Mouse (Mus musculus) midbrain, embryonic 16.5 days (tissue): ENCODE data around the gene Myadm. TPM values are rescaled to one million over a fixed set of nuclear protein-coding genes. Genes with fewer than 3 reads are reported as not detected.

ENCODE experiments used
- ATAC-seq: fragments of 200-750 bp; cut with Nextera tagmentation; 2 replicates; pipeline ENCODE4 v1.8.0; 2017; ENCODE audit warnings: moderate TSS enrichment
- H3K27ac ChIP-seq: fragments of 300-500 bp; sonication (generic); 2 replicates; pipeline ENCODE4 v1.5.1; 2014; ENCODE audit warnings: mild to moderate bottlenecking, low read length, mixed read lengths
- H3K27me3 ChIP-seq: fragments of 300-500 bp; sonication (generic); 2 replicates; pipeline ENCODE4 v1.6.1; 2014; ENCODE audit warnings: low read depth, low read length, mixed read lengths; ENCODE audit not compliant: control insufficient read depth, insufficient read depth
- H3K36me3 ChIP-seq: fragments of 300-500 bp; sonication (generic); 2 replicates; pipeline ENCODE4 v1.6.1; 2014; ENCODE audit warnings: mild to moderate bottlenecking, low read length, moderate library complexity, mixed read lengths; ENCODE audit not compliant: control insufficient read depth, insufficient read depth
- H3K4me1 ChIP-seq: fragments of 300-500 bp; sonication (generic); 2 replicates; pipeline ENCODE4 v1.6.1; 2014; ENCODE audit warnings: mild to moderate bottlenecking, low read length, mixed read lengths; ENCODE audit not compliant: control insufficient read depth, insufficient read depth
- H3K4me2 ChIP-seq: fragments of 300-500 bp; sonication (generic); 2 replicates; pipeline ENCODE4 v1.6.1; 2014; ENCODE audit warnings: mild to moderate bottlenecking, low read length, mixed read lengths
- H3K4me3 ChIP-seq: fragments of 300-500 bp; sonication (generic); 2 replicates; pipeline ENCODE4 v1.5.1; 2014; ENCODE audit warnings: low read depth, mild to moderate bottlenecking, low read length, moderate library complexity, mixed read lengths
- H3K9ac ChIP-seq: fragments of 300-500 bp; sonication (generic); 2 replicates; pipeline ENCODE4 v1.6.1; 2014; ENCODE audit warnings: low read depth, low read length, mixed read lengths
- H3K9me3 ChIP-seq: fragments of 300-500 bp; sonication (generic); replicated peaks from 2 replicates; pipeline ENCODE4 v1.6.1; 2014; ENCODE audit warnings: mild to moderate bottlenecking, low read length, mixed read lengths; ENCODE audit not compliant: control insufficient read depth, poor library complexity, severe bottlenecking
- WGBS: fragments of 180-500 bp; shearing (Covaris S2); extraction: QIAGEN DNeasy Blood & Tissue Kit; methylation state at CpG from one replicate; pipeline ENCODE4 v1.1.7; 2014; 5-methylcytosine and 5-hydroxymethylcytosine counted together
- polyA plus RNA-seq: library from polyadenylated mRNA; unstranded; fragments of >200 nt; fragmentation: Nextera tagmentation; extraction: Ambion mirVana; gene quantifications from 2 replicates; pipeline ENCODE4 v1.2.1, GENCODE M21; 2015

The Myadm gene
- polyA plus RNA-seq, 1 experiment from 2014 or later, result 36.4 TPM

DNA sequence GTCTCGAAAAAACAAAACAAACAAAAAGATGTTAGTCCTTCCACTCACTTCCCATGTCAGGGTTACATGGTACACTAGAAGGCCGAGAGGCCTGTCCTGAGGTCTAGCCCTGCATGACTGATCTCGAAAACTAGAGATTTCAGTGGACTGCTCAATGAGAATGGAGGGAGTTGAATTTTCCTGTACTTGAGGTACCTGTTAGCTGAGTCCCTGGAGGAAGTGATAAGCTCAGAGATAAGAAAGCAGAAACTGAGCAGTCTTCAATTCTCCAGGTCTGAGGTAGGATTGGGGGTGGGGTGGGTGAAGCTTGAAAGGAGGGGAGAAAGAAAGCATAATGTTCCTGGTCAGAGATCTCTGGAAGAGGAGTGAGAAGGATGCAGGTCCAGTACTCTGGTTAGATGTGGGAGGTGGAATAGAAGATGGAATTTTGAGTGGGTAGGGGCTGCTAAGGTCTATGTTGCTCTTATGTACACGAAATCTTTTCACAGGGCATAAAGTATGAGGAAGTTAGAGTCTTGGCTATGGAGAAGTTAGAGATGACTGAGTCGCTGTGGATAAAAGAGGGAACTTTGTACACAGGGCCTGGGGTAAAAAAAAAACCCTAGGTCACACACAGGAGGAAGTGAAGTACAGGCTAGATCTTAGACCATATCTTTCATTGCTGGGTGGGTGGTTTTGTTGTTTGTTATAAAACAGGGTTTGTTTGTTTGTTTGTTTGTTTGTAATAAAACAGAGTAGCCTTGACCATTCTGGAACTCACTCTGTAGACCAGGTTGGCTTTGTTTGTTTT, 6.6 kb downstream of the Myadm start:
- ATAC-seq, result no peak

GRCm38 (mm10) chr7:3296711-3297110, 7.8 kb downstream of the Myadm start:
- no peaks in the 10 kb centered on the region for H3K9me3 ChIP-seq
- 0 out of 2 replicates have a peak, but pooled peaks cover 7% of the 10 kb centered on the region for H3K27me3 ChIP-seq
- WGBS, result 94% methylated on average over 16 of the region's 16 CpGs
- no peak overlapping the region for H3K4me3 ChIP-seq
- peaks cover 17% of the 10 kb centered on the region for H3K36me3 ChIP-seq
- H3K4me2 ChIP-seq, result no peak overlapping the region
- peaks cover 11% of the 10 kb centered on the region for H3K4me1 ChIP-seq
- H3K9ac ChIP-seq, result no peak overlapping the region
- H3K27ac ChIP-seq, result no peak overlapping the region
- ATAC-seq, result no peak

More for the DNA sequence above, 6.6 kb downstream of the Myadm start:
- no peak overlapping the region for H3K4me3 ChIP-seq
- no peak overlapping the region for H3K4me2 ChIP-seq
- no peaks in the 10 kb centered on the region for H3K27me3 ChIP-seq
- peaks cover 17% of the 10 kb centered on the region for H3K36me3 ChIP-seq
- peaks cover 22% of the 10 kb centered on the region for H3K4me1 ChIP-seq
- no peaks in the 10 kb centered on the region for H3K9me3 ChIP-seq
- no peak overlapping the region for H3K9ac ChIP-seq
- 92% methylated on average over 5 of the region's 5 CpGs for WGBS
- H3K27ac ChIP-seq, result no peak overlapping the region

GRCm38 (mm10) chr7:3299941-3300617, 11.2 kb downstream of the Myadm start:
- Histone ChIP-seq H3K9ac (no peak overlapping the region), H3K9me3 (no peaks in the 10 kb centered on the region), H3K4me3 (no peak overlapping the region), H3K36me3 (peaks cover 12% of the 10 kb centered on the region), H3K27ac (no peak overlapping the region), H3K4me1 (peaks cover 18% of the 10 kb centered on the region), H3K27me3 (peaks cover 12% of the 10 kb centered on the region; the same call in 1 of the 2 replicates), H3K4me2 (no peak overlapping the region)
- no peak for ATAC-seq
- 50% methylated on average over 7 of the region's 7 CpGs for WGBS

DNA sequence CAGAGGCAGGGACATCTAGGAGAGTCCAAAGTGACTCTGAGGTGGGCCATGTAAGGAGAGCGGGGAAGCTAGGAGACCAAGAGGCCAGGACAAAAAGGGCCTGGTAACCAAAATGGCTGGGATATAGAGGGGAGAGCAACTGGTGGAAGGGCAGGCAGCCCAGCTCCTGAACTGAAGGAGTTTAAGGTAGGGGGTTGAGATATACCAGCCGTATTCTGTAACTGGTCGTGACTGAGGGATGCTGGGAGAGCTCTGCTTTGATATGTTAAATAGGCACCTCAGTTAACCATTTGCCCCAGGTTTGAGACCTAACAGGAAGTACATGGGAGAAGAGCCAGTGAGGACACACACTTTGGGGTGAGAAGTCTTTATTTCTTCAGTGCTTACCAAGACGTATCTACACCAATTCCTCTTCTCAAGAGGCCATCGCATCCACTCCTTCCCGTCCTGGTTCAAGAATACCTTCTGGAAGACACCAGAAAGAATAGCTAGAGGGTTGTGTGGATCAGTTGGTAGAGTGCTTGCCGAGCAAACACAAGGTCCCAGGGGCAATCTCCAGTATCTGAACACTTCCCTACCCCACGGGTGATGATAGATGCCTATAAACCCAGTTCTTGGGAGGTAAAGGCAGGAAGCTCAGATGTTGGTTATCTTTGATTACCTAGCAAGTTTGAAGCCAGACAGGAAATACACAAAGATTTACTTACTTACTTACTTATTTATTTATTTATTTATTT, 12.2 kb downstream of the Myadm start:
- Histone ChIP-seq H3K4me1 (peaks cover 18% of the 10 kb centered on the region), H3K27ac (no peak overlapping the region), H3K4me3 (no peak overlapping the region), H3K9ac (no peak overlapping the region), H3K9me3 (no peaks in the 10 kb centered on the region), H3K36me3 (peaks cover 12% of the 10 kb centered on the region), H3K4me2 (no peak overlapping the region), H3K27me3 (peaks cover 12% of the 10 kb centered on the region; the same call in 1 of the 2 replicates)
- ATAC-seq, result no peak
- WGBS, result 72% methylated on average over 8 of the region's 8 CpGs

DNA sequence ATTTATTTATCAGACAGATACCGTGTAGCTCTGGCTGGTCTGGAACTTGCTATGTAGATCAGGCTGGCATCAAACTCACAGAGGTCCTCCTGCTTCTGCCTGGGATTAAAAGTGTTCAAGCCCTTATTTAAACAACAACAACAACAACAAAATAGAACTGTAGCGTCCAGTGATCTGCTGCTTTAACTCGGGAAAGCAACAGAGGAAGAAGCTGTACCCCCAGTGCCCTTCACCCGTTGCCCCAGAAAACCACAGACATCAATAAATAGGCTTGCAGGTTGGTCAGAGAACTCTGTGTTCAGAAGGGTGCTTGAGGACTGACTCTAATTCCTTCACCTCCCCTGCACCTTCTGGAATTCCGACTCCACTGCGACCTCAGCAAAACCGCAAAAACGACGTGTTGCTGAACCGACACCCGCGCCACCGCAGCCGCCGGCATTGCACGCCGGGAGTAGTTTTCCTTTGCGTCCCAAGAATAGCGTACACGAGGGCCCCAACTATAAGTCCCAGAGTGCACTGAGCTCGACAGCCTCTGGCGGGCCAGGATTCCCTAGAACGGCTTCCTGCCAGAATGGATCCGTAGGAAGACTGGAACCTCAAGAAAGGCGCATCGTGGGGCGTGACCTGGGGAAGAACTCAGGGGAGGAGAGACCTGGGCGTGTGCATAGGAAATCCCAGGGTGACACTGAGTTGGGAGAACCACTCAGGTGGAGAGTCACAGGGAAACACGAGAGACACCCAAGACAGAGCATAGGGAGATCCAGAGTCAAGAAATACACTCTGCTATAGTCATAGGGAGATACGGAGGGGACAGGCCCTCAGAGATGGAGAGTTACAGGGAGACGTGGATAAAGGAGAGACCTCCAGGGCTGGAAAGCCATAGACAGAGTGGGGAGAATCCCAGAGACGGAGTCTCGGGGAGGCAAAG, 13.0 kb downstream of the Myadm start:
- peaks cover 18% of the 10 kb centered on the region for H3K4me1 ChIP-seq
- 7% methylated on average over 33 of the region's 33 CpGs for WGBS
- ATAC-seq, result peak; percentile 25
- H3K9me3 ChIP-seq, result no peaks in the 10 kb centered on the region
- no peak overlapping the region for H3K27ac ChIP-seq
- peaks cover 12% of the 10 kb centered on the region; the same call in 1 of the 2 replicates for H3K27me3 ChIP-seq
- peaks cover 7% of the 10 kb centered on the region for H3K36me3 ChIP-seq
- peak overlapping the region; percentile 74 for H3K4me2 ChIP-seq
- H3K9ac ChIP-seq, result peak overlapping the region; percentile 18; the same call in 1 of the 2 replicates
- H3K4me3 ChIP-seq, result peak overlapping the region; percentile 47

DNA sequence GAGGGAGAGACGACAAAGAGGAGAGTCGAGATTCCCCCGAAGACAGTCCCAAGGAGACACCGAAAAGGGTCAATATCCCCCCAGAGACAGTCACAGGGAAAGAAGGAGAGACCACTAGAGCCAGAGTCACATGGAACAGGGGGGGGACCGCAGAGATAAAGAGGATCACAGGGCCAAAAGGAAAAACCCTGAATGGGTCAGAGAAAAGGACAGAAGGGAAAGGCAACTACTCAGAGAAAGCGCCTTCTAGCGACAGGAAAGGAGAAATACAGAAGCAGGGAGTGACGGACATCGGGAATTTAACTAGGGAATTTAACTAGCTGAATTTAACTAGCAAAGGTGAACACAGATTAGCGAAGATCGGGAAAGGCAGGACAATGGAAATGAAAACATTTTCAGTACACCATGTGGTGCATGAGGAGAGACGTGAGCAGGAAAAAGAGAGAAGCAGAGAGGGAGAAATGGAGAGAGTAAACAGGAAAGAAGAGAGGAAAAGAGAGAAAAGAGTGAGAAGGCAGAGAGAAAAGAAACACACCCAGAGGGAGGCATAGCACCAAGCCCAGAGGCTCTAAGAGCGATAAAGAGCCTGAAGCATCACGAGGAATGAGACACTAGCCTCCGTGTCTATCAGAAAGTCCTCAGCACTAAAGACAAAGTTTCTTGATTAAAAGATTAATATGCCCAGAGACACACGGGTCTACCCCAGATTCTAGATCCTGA, 13.8 kb downstream of the Myadm start:
- no peaks in the 10 kb centered on the region for H3K36me3 ChIP-seq
- peak overlapping the region; percentile 47 for H3K4me3 ChIP-seq
- peaks cover 12% of the 10 kb centered on the region; the same call in 1 of the 2 replicates for H3K27me3 ChIP-seq
- H3K4me2 ChIP-seq, result peak overlapping the region; percentile 74
- no peak overlapping the region; the same call in 1 of the 2 replicates for H3K9ac ChIP-seq
- H3K27ac ChIP-seq, result no peak overlapping the region
- ATAC-seq, result peak; percentile 26
- WGBS, result 2% methylated on average over 16 of the region's 16 CpGs
- H3K4me1 ChIP-seq, result peaks cover 18% of the 10 kb centered on the region
- H3K9me3 ChIP-seq, result no peaks in the 10 kb centered on the region

- H3K4me2 ChIP-seq, result peak overlapping the region; percentile 74
- under 1% methylated on average over 22 of the region's 29 CpGs for WGBS
- peak overlapping the region; percentile 55 for H3K9ac ChIP-seq
- peak; percentile 78 for ATAC-seq
- H3K36me3 ChIP-seq, result no peaks in the 10 kb centered on the region
- peaks cover 18% of the 10 kb centered on the region for H3K4me1 ChIP-seq
- no peak overlapping the region for H3K27ac ChIP-seq
- H3K27me3 ChIP-seq, result peaks cover 12% of the 10 kb centered on the region; the same call in 1 of the 2 replicates
- no peaks in the 10 kb centered on the region for H3K9me3 ChIP-seq
- peak overlapping the region; percentile 47 for H3K4me3 ChIP-seq
Measured at GRCm38 (mm10) chr7:3303276-3303781, 14.4 kb downstream of the Myadm start.
